Mouse (Mus musculus) hindbrain, embryonic 16.5 days (tissue): ENCODE data around the gene Zfp607b. TPM values are rescaled to one million over a fixed set of nuclear protein-coding genes. Genes with fewer than 3 reads are reported as not detected.

ENCODE experiments used
- ATAC-seq: fragments of 200-750 bp; cut with Nextera tagmentation; 2 replicates; pipeline ENCODE4 v1.8.0; 2017; ENCODE audit warnings: moderate TSS enrichment, moderate library complexity
- H3K27ac ChIP-seq: fragments of 300-500 bp; sonication (generic); 2 replicates; pipeline ENCODE4 v1.5.1; 2014; ENCODE audit warnings: low read depth, mild to moderate bottlenecking, control low read depth, low read length, moderate library complexity
- H3K27me3 ChIP-seq: fragments of 300-500 bp; sonication (generic); replicated peaks from 2 replicates; pipeline ENCODE4 v1.6.1; 2014; ENCODE audit warnings: low read length; ENCODE audit not compliant: control insufficient read depth, insufficient read depth
- H3K36me3 ChIP-seq: fragments of 300-500 bp; sonication (generic); 2 replicates; pipeline ENCODE4 v1.6.1; 2014; ENCODE audit warnings: mild to moderate bottlenecking, low read length, moderate library complexity, mixed read lengths; ENCODE audit not compliant: control insufficient read depth, insufficient read depth
- H3K4me1 ChIP-seq: fragments of 300-500 bp; sonication (generic); 2 replicates; pipeline ENCODE4 v1.6.1; 2014; ENCODE audit warnings: low read depth, low read length; ENCODE audit not compliant: control insufficient read depth, insufficient read depth
- H3K4me2 ChIP-seq: fragments of 300-500 bp; sonication (generic); 2 replicates; pipeline ENCODE4 v1.6.1; 2014; ENCODE audit warnings: mild to moderate bottlenecking, low read length, control low read depth, moderate library complexity
- H3K4me3 ChIP-seq: fragments of 300-500 bp; sonication (generic); 2 replicates; pipeline ENCODE4 v1.5.1; 2014; ENCODE audit warnings: mild to moderate bottlenecking, low read length, control low read depth, moderate library complexity
- H3K9ac ChIP-seq: fragments of 300-500 bp; sonication (generic); 2 replicates; pipeline ENCODE4 v1.6.1; 2014; ENCODE audit warnings: low read depth, mild to moderate bottlenecking, control low read depth, low read length, moderate library complexity
- H3K9me3 ChIP-seq: fragments of 300-500 bp; sonication (generic); 2 replicates; pipeline ENCODE4 v1.6.1; 2014; ENCODE audit warnings: mild to moderate bottlenecking, low read length, moderate library complexity; ENCODE audit not compliant: control insufficient read depth
- WGBS: fragments of 180-500 bp; shearing (Covaris S2); extraction: QIAGEN DNeasy Blood & Tissue Kit; methylation state at CpG from one replicate; pipeline ENCODE4 v1.1.7; 2014; 5-methylcytosine and 5-hydroxymethylcytosine counted together
- polyA plus RNA-seq: library from polyadenylated mRNA; unstranded; fragments of >200 nt; fragmentation: Nextera tagmentation; extraction: Ambion mirVana; gene quantifications from 2 replicates; pipeline ENCODE4 v1.2.1, GENCODE M21; 2015

The Zfp607b gene
- 12.0 and 13.6 TPM in 2 replicates for polyA plus RNA-seq

DNA sequence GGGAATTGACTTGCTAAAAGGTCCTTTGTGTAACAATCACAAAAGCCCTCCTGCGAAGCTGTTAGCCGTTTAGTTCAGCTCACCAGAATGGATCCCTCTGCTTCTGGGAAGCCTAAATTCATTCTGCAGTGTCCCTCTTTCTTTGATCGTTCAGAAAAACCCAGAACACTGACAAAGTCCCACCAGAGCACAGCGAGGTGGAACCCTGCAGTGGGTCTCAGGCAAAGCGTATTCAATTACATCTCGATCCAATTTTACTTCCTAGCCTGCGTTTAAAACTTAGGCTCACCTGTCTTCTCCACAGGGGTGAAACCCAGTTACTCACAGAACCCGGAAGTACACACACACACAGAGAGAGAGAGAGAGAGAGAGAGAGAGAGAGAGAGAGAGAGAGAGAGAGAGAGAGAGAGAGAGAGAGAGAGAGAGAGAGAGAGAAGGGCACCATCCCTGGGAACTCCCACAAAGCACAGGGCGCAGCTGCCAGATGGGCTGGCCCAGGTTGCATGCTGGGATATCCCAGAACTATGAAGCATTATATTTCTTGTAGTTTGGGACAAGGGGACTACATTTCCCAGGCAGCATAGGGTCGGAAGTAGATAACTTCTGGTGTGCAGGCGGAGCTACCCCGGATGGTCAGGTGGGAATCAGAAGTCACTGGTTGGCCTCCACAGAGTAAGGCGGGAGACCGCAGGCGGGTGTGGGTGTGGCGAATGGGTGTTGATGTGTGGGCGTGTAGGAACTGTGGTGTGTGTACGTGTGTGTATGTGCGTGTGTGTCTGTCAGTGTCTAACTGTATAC lies at the start of gene Zfp607b:
Gene Zfp607b, plus strand, starts transcription at position 526 of the 798 bp plus-strand sequence.
- Histone ChIP-seq H3K9ac (peak within 1 kb of the TSS; percentile 66), H3K27ac (peak within 1 kb of the TSS; percentile 76), H3K4me1 (peaks cover 13% of the 10 kb centered on the region), H3K36me3 (no peaks in the 10 kb centered on the region), H3K4me3 (peak within 1 kb of the TSS; percentile 51), H3K27me3 (no peaks in the 10 kb centered on the region), H3K4me2 (peak within 1 kb of the TSS; percentile 82), H3K9me3 (no peaks in the 10 kb centered on the region)
- peak; percentile 99 for ATAC-seq
- WGBS: under 1% methylated on average over 19 of the region's 19 CpGs

DNA sequence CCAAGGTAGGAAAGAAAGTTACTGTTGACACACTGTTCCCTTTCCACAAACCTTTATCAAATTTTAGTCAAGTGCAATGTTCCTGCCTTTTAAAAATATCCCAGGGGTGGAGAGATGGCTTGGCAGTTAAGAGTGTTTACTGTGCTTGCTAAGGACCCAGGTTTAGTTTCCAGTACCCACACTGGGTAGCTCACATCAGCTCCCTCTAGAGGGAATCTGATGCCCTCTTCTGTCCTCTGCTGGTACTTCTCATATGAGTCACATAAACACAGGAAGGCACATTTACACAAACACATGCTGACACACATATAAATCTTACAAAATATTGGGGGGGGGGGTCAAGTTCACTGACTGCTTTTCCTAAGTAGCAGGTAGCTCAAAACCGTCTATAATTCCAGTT lies 44.7 kb upstream of the Zfp607b start:
- Histone ChIP-seq H3K4me1 (no peaks in the 10 kb centered on the region), H3K9ac (no peak overlapping the region), H3K9me3 (no peaks in the 10 kb centered on the region), H3K36me3 (no peaks in the 10 kb centered on the region), H3K4me2 (no peak overlapping the region), H3K27ac (no peak overlapping the region), H3K4me3 (no peak overlapping the region), H3K27me3 (no peaks in the 10 kb centered on the region)
- ATAC-seq: no peak
- 73% methylated on average over 1 of the region's 1 CpGs for WGBS

DNA sequence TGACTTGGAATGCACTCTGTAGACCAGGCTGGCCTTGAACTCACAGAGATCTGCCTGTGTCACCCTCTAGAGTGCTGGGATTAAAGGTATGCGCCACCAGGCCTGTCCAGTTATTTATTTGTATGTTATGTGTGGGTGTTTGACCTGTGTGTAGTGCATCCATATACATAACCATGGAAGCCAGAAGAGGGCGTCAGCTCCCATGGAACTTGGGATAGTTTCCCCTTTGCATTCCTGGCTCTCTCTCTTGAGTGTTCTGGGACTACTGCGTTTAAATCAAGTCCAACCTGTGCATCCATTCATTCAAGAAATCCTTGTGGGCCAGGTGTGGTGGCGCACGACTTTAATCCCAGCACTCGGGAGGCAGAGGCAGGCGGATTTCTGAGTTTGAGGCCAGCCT lies 42.6 kb upstream of the Zfp607b start:
- Histone ChIP-seq H3K27ac (no peak overlapping the region), H3K27me3 (no peaks in the 10 kb centered on the region), H3K9ac (no peak overlapping the region), H3K4me3 (no peak overlapping the region), H3K4me1 (no peaks in the 10 kb centered on the region), H3K4me2 (no peak overlapping the region), H3K36me3 (no peaks in the 10 kb centered on the region), H3K9me3 (no peaks in the 10 kb centered on the region)
- ATAC-seq: no peak
- 87% methylated on average over 7 of the region's 7 CpGs for WGBS

GRCm38 (mm10) chr7:27647281-27648002 lies 41.7 kb upstream of the Zfp607b start:
- no peaks in the 10 kb centered on the region for H3K27me3 ChIP-seq
- H3K4me2 ChIP-seq: no peak overlapping the region
- no peaks in the 10 kb centered on the region for H3K36me3 ChIP-seq
- no peak overlapping the region for H3K27ac ChIP-seq
- H3K4me1 ChIP-seq: no peaks in the 10 kb centered on the region
- no peak overlapping the region for H3K9ac ChIP-seq
- H3K9me3 ChIP-seq: no peaks in the 10 kb centered on the region
- WGBS: 87% methylated on average over 6 of the region's 6 CpGs
- no peak for ATAC-seq
- H3K4me3 ChIP-seq: no peak overlapping the region

DNA sequence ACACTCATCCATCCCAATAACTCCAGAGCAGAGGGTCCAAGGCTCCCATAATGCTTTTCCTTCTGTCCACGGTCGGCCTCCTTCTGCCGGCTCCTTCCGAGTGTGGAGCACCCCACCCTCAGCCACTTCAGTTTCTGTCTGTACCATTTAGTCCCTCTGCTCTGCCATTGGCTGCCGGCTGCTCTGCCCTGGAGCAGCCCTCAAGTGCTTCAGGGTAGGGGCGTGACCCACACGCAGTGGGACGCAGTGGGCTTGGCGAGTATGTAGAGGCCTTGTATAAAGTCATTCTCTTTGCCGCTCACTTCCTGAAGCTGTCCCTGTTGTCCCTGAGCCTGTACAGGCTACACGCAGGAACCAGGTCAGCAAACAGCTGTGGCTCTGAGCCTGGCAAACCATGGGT lies 39.4 kb upstream of the Zfp607b start:
- ATAC-seq: no peak
- no peaks in the 10 kb centered on the region for H3K9me3 ChIP-seq
- H3K27me3 ChIP-seq: no peaks in the 10 kb centered on the region
- H3K36me3 ChIP-seq: no peaks in the 10 kb centered on the region
- no peak overlapping the region for H3K27ac ChIP-seq
- no peak overlapping the region for H3K4me2 ChIP-seq
- no peak overlapping the region for H3K9ac ChIP-seq
- no peak overlapping the region for H3K4me3 ChIP-seq
- H3K4me1 ChIP-seq: peaks cover 5% of the 10 kb centered on the region; the same call in 1 of the 2 replicates
- WGBS: 94% methylated on average over 11 of the region's 11 CpGs

- Histone ChIP-seq H3K4me1 (peaks cover 15% of the 10 kb centered on the region; the same call in 1 of the 2 replicates), H3K4me3 (no peak overlapping the region), H3K9ac (no peak overlapping the region), H3K9me3 (no peaks in the 10 kb centered on the region), H3K36me3 (no peaks in the 10 kb centered on the region), H3K27me3 (no peaks in the 10 kb centered on the region), H3K4me2 (no peak overlapping the region), H3K27ac (no peak overlapping the region)
- ATAC-seq: no peak
- WGBS: 7% methylated on average over 10 of the region's 10 CpGs
These were observed 38.2 kb upstream of the Zfp607b start for GRCm38 (mm10) chr7:27650949-27651348.

DNA sequence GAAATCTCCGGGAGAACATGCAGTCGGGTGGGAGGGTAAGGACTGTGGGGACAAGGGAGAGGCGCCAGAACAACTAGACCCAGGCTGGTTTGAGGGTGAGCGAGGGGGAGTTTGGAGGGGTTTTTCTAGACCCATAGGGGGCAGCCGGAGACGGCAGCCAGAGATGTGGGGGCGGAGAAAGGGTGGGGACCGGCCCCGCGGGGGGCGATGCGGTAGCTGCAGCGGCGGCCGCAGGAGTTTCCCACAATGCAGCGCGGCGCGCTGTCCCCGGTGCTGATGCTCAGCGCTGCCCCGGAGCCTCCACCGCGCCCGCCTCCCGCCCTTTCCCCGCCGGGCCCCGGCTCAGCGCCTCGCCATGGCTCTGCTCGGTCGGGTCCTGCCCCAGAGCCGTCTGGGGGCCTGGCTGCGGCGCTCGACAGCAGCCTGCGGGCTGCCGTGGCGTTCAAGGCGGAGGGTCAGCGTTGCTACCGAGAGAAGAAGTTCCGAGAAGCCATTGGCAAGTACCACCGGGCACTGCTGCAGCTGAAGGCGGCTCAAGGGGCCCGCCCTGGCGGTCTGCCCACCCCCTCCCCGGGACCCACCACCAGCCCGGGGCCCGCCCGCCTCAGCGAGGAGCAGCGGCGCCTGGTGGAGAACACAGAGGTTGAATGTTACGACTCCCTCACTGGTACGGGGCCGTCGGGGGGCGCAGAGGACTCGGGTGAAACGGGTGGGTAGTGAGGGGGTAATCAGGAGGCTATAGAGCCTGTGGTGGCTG lies 35.3 kb upstream of the Zfp607b start, which contains the start of gene Ttc9b:
Gene Ttc9b, plus strand, starts transcription at position 235 of the 757 bp plus-strand sequence.
- Histone ChIP-seq H3K36me3 (peaks cover 20% of the 10 kb centered on the region), H3K9me3 (no peaks in the 10 kb centered on the region), H3K4me1 (peaks cover 15% of the 10 kb centered on the region; the same call in 1 of the 2 replicates), H3K4me3 (peak within 1 kb of the TSS; percentile 75), H3K27me3 (no peaks in the 10 kb centered on the region; the same call in 1 of the 2 replicates), H3K27ac (peak within 1 kb of the TSS; percentile 95), H3K4me2 (peak within 1 kb of the TSS; percentile 74), H3K9ac (peak within 1 kb of the TSS; percentile 85)
- WGBS: 2% methylated on average over 54 of the region's 62 CpGs
- ATAC-seq: peak; percentile 76

GRCm38 (mm10) chr7:27654607-27655276 lies 34.4 kb upstream of the Zfp607b start:
- Histone ChIP-seq H3K4me2 (peak overlapping the region; percentile 74), H3K27ac (peak overlapping the region; percentile 95), H3K4me3 (peak overlapping the region; percentile 75), H3K27me3 (no peaks in the 10 kb centered on the region; the same call in 1 of the 2 replicates), H3K9me3 (no peaks in the 10 kb centered on the region), H3K4me1 (peaks cover 15% of the 10 kb centered on the region; the same call in 1 of the 2 replicates), H3K9ac (peak overlapping the region; percentile 85), H3K36me3 (peaks cover 20% of the 10 kb centered on the region)
- 0 out of 2 replicates have a peak, but pooled peaks have one; percentile 7 for ATAC-seq
- 59% methylated on average over 20 of the region's 20 CpGs for WGBS
